Mouse (Mus musculus): ENCODE results near the gene Klhdc1.

- no peak for TF ChIP-seq CTCF (IDR thresholded peaks at IDR 0.05; ENCODE audit: insufficient read depth, low read length)
- no peak for TF ChIP-seq POLR2A (IDR thresholded peaks at IDR 0.05; ENCODE audit: borderline replicate concordance, extremely low read depth, low read depth, low read length)
Measured at GRCm38 (mm10) chr12:69214393-69214792, 26.6 kb upstream of the Klhdc1 start.
